Mouse (Mus musculus) thymus, postnatal 4 days (tissue): ENCODE data around the gene Slc7a11.

Experiments
- DNase-seq: peaks from one replicate; pipeline ENCODE4 v3.0.0; 2021

Gene Slc7a11

GRCm38 (mm10) chr3:50388288-50388687 is 55.1 kb downstream of the Slc7a11 start:
- no peak for DNase-seq

GRCm38 (mm10) chr3:50387280-50387679 is 56.1 kb downstream of the Slc7a11 start:
- DNase-seq: no peak

- no peak for DNase-seq
Observed at GRCm38 (mm10) chr3:50386561-50387221, 56.7 kb downstream of the Slc7a11 start.

GRCm38 (mm10) chr3:50386066-50386465 is 57.3 kb downstream of the Slc7a11 start:
- DNase-seq: no peak

- DNase-seq: no peak
Observed at GRCm38 (mm10) chr3:50382729-50383128, 60.7 kb downstream of the Slc7a11 start.

GRCm38 (mm10) chr3:50381861-50382693 is 61.3 kb downstream of the Slc7a11 start:
- no peak for DNase-seq

- DNase-seq: peak; percentile 92
Observed at GRCm38 (mm10) chr3:50381160-50381860, 62.1 kb downstream of the Slc7a11 start.

- DNase-seq: no peak
Observed at GRCm38 (mm10) chr3:50379942-50380341, 63.5 kb downstream of the Slc7a11 start.

GRCm38 (mm10) chr3:50375477-50375876 is 67.9 kb downstream of the Slc7a11 start:
- no peak for DNase-seq

- DNase-seq: no peak
Observed at GRCm38 (mm10) chr3:50369791-50370190, 73.6 kb downstream of the Slc7a11 start.

GRCm38 (mm10) chr3:50367175-50367574 is 76.2 kb downstream of the Slc7a11 start:
- no peak for DNase-seq

GRCm38 (mm10) chr3:50363659-50364058 is 79.8 kb downstream of the Slc7a11 start:
- no peak for DNase-seq

- no peak for DNase-seq
Observed at GRCm38 (mm10) chr3:50347081-50347480, 96.3 kb downstream of the Slc7a11 start.

- DNase-seq: no peak
Observed at GRCm38 (mm10) chr3:50344411-50344810, 99.0 kb downstream of the Slc7a11 start.

- no peak for DNase-seq
Observed at GRCm38 (mm10) chr3:50324524-50324923, 118.9 kb downstream of the Slc7a11 start.

GRCm38 (mm10) chr3:50323881-50324280 is 119.5 kb downstream of the Slc7a11 start:
- no peak for DNase-seq

- no peak for DNase-seq
Observed at GRCm38 (mm10) chr3:50320862-50321261, 122.6 kb downstream of the Slc7a11 start.

- no peak for DNase-seq
Observed at GRCm38 (mm10) chr3:50318074-50318473, 125.3 kb downstream of the Slc7a11 start.

GRCm38 (mm10) chr3:50313816-50314215 is 129.6 kb downstream of the Slc7a11 start:
- no peak for DNase-seq

GRCm38 (mm10) chr3:50307339-50308327 is 135.8 kb downstream of the Slc7a11 start:
- DNase-seq: peak; percentile 44

GRCm38 (mm10) chr3:50306334-50306733 is 137.1 kb downstream of the Slc7a11 start:
- DNase-seq: no peak

- peak; percentile 71 for DNase-seq
Observed at GRCm38 (mm10) chr3:50304137-50304536, 139.3 kb downstream of the Slc7a11 start.
